Mouse (Mus musculus): ENCODE results near the gene Tssk6. TPM values are rescaled to one million over a fixed set of nuclear protein-coding genes. Genes with fewer than 3 reads are reported as not detected.

The Tssk6 gene
- not detected for polyA plus RNA-seq (2014; fragmentation: Illumina TruSeq; extraction: RNeasy Lipid Tissue Mini Kit (QIAGEN cat#74804); ENCODE audit: low read depth, low replicate concordance)

GRCm38 (mm10) chr8:69902163-69903062 lies at the start of gene Tssk6, which contains the start of the genes Ndufa13 and Yjefn3:
Gene Tssk6 (plus strand): TSS chr8:69902184.
Gene Ndufa13 (minus strand): TSS chr8:69902558.
Gene Yjefn3 (minus strand): TSS chr8:69902712.

GRCm38 (mm10) chr8:69887289-69888243 lies 14.4 kb upstream of the Tssk6 start, which contains the start of gene Cilp2:
Gene Cilp2 (minus strand): TSS chr8:69887687.

Other genes starting within 250 kb of the Tssk6 start
- gene Zfp964, start 247.7 kb upstream of the Tssk6 start, polyA plus RNA-seq (2014; fragmentation: Illumina TruSeq; extraction: RNeasy Lipid Tissue Mini Kit (QIAGEN cat#74804); ENCODE audit: low read depth, low replicate concordance): 7.0 TPM
- gene Zfp869, start 191.5 kb upstream of the Tssk6 start, polyA plus RNA-seq (2014; fragmentation: Illumina TruSeq; extraction: RNeasy Lipid Tissue Mini Kit (QIAGEN cat#74804); ENCODE audit: low read depth, low replicate concordance): 62.8 TPM
- 17.5 TPM for gene Zfp963, start 152.2 kb upstream of the Tssk6 start, polyA plus RNA-seq (2014; fragmentation: Illumina TruSeq; extraction: RNeasy Lipid Tissue Mini Kit (QIAGEN cat#74804); ENCODE audit: low read depth, low replicate concordance)
- gene Gm20422, start 127.3 kb upstream of the Tssk6 start, polyA plus RNA-seq (2014; fragmentation: Illumina TruSeq; extraction: RNeasy Lipid Tissue Mini Kit (QIAGEN cat#74804); ENCODE audit: low read depth, low replicate concordance): 0.85 TPM
- 1.5 TPM for gene Atp13a1, start 111.0 kb upstream of the Tssk6 start, polyA plus RNA-seq (2014; fragmentation: Illumina TruSeq; extraction: RNeasy Lipid Tissue Mini Kit (QIAGEN cat#74804); ENCODE audit: low read depth, low replicate concordance)
- gene Zfp866, start 111.0 kb upstream of the Tssk6 start, polyA plus RNA-seq (2014; fragmentation: Illumina TruSeq; extraction: RNeasy Lipid Tissue Mini Kit (QIAGEN cat#74804); ENCODE audit: low read depth, low replicate concordance): 43.9 TPM
- 9.4 TPM for gene Gmip, start 93.5 kb upstream of the Tssk6 start, polyA plus RNA-seq (2014; fragmentation: Illumina TruSeq; extraction: RNeasy Lipid Tissue Mini Kit (QIAGEN cat#74804); ENCODE audit: low read depth, low replicate concordance)
- gene Lpar2, start 79.8 kb upstream of the Tssk6 start, polyA plus RNA-seq (2014; fragmentation: Illumina TruSeq; extraction: RNeasy Lipid Tissue Mini Kit (QIAGEN cat#74804); ENCODE audit: low read depth, low replicate concordance): 0.69 TPM
- 0.73 TPM for gene Pbx4, start 69.7 kb upstream of the Tssk6 start, polyA plus RNA-seq (2014; fragmentation: Illumina TruSeq; extraction: RNeasy Lipid Tissue Mini Kit (QIAGEN cat#74804); ENCODE audit: low read depth, low replicate concordance)
- not detected for gene Cilp2, start 14.5 kb upstream of the Tssk6 start, polyA plus RNA-seq (2014; fragmentation: Illumina TruSeq; extraction: RNeasy Lipid Tissue Mini Kit (QIAGEN cat#74804); ENCODE audit: low read depth, low replicate concordance)
- not detected for gene Ndufa13, start 374 bp downstream of the Tssk6 start, polyA plus RNA-seq (2014; fragmentation: Illumina TruSeq; extraction: RNeasy Lipid Tissue Mini Kit (QIAGEN cat#74804); ENCODE audit: low read depth, low replicate concordance)
- not detected for gene Yjefn3, start 528 bp downstream of the Tssk6 start, polyA plus RNA-seq (2014; fragmentation: Illumina TruSeq; extraction: RNeasy Lipid Tissue Mini Kit (QIAGEN cat#74804); ENCODE audit: low read depth, low replicate concordance)
- gene Gatad2a, start 94.2 kb downstream of the Tssk6 start, polyA plus RNA-seq (2014; fragmentation: Illumina TruSeq; extraction: RNeasy Lipid Tissue Mini Kit (QIAGEN cat#74804); ENCODE audit: low read depth, low replicate concordance): 6.0 TPM
- gene Mau2, start 140.6 kb downstream of the Tssk6 start, polyA plus RNA-seq (2014; fragmentation: Illumina TruSeq; extraction: RNeasy Lipid Tissue Mini Kit (QIAGEN cat#74804); ENCODE audit: low read depth, low replicate concordance): 17.8 TPM
- 9.4 TPM for gene Sugp1, start 140.6 kb downstream of the Tssk6 start, polyA plus RNA-seq (2014; fragmentation: Illumina TruSeq; extraction: RNeasy Lipid Tissue Mini Kit (QIAGEN cat#74804); ENCODE audit: low read depth, low replicate concordance)
- 2.1 TPM for gene Tm6sf2, start 170.7 kb downstream of the Tssk6 start, polyA plus RNA-seq (2014; fragmentation: Illumina TruSeq; extraction: RNeasy Lipid Tissue Mini Kit (QIAGEN cat#74804); ENCODE audit: low read depth, low replicate concordance)
- gene Hapln4, start 181.3 kb downstream of the Tssk6 start, polyA plus RNA-seq (2014; fragmentation: Illumina TruSeq; extraction: RNeasy Lipid Tissue Mini Kit (QIAGEN cat#74804); ENCODE audit: low read depth, low replicate concordance): not detected
- not detected for gene Ncan, start 218.7 kb downstream of the Tssk6 start, polyA plus RNA-seq (2014; fragmentation: Illumina TruSeq; extraction: RNeasy Lipid Tissue Mini Kit (QIAGEN cat#74804); ENCODE audit: low read depth, low replicate concordance)
- 1.4 TPM for gene Nr2c2ap, start 229.1 kb downstream of the Tssk6 start, polyA plus RNA-seq (2014; fragmentation: Illumina TruSeq; extraction: RNeasy Lipid Tissue Mini Kit (QIAGEN cat#74804); ENCODE audit: low read depth, low replicate concordance)
- gene Rfxank, start 237.0 kb downstream of the Tssk6 start, polyA plus RNA-seq (2014; fragmentation: Illumina TruSeq; extraction: RNeasy Lipid Tissue Mini Kit (QIAGEN cat#74804); ENCODE audit: low read depth, low replicate concordance): 1.4 TPM
- 6.0 TPM for gene Borcs8, start 237.3 kb downstream of the Tssk6 start, polyA plus RNA-seq (2014; fragmentation: Illumina TruSeq; extraction: RNeasy Lipid Tissue Mini Kit (QIAGEN cat#74804); ENCODE audit: low read depth, low replicate concordance)
- gene Mef2b, start 237.5 kb downstream of the Tssk6 start, polyA plus RNA-seq (2014; fragmentation: Illumina TruSeq; extraction: RNeasy Lipid Tissue Mini Kit (QIAGEN cat#74804); ENCODE audit: low read depth, low replicate concordance): not detected